Mouse (Mus musculus): ENCODE results near the gene Senp1. TPM values are rescaled to one million over a fixed set of nuclear protein-coding genes. Genes with fewer than 3 reads are reported as not detected.

Senp1 gene
- polyA plus RNA-seq, 1 experiment from 2014 or later = 13.7 TPM

GRCm38 (mm10) chr15:98075034-98075433 is 18.5 kb downstream of the Senp1 start:
- Histone ChIP-seq H3K9ac (no peak overlapping the region), H3K27ac (replicated peaks) (no peak overlapping the region), H3K9me3 (replicated peaks) (no peaks in the 10 kb centered on the region), H3K36me3 (replicated peaks) (peaks cover 92% of the 10 kb centered on the region), H3K4me2 (no peak overlapping the region), H3K4me1 (replicated peaks) (no peaks in the 10 kb centered on the region), H3K4me3 (replicated peaks) (no peak overlapping the region), H3K27me3 (no peaks in the 10 kb centered on the region)
- WGBS (ENCODE audit: insufficient replicate concordance) = 86% methylated on average over 16 of the region's 16 CpGs
- ATAC-seq (ENCODE audit: insufficient read depth) = no peak

- ATAC-seq (ENCODE audit: insufficient read depth) = no peak
- H3K36me3 ChIP-seq (replicated peaks) = peaks cover 92% of the 10 kb centered on the region
- no peaks in the 10 kb centered on the region for H3K4me1 ChIP-seq (replicated peaks)
- H3K9ac ChIP-seq = no peak overlapping the region
- 89% methylated on average over 8 of the region's 8 CpGs for WGBS (ENCODE audit: insufficient replicate concordance)
- no peak overlapping the region for H3K4me3 ChIP-seq (replicated peaks)
- no peaks in the 10 kb centered on the region for H3K27me3 ChIP-seq
- no peak overlapping the region for H3K4me2 ChIP-seq
- no peaks in the 10 kb centered on the region for H3K9me3 ChIP-seq (replicated peaks)
- H3K27ac ChIP-seq (replicated peaks) = no peak overlapping the region
Measured at GRCm38 (mm10) chr15:98074521-98074920, 19.0 kb downstream of the Senp1 start.

GRCm38 (mm10) chr15:98070376-98070775 is 23.2 kb downstream of the Senp1 start:
- Histone ChIP-seq H3K4me1 (replicated peaks) (no peaks in the 10 kb centered on the region), H3K4me2 (no peak overlapping the region), H3K36me3 (replicated peaks) (peaks cover 88% of the 10 kb centered on the region), H3K27ac (replicated peaks) (no peak overlapping the region), H3K9me3 (replicated peaks) (no peaks in the 10 kb centered on the region), H3K9ac (no peak overlapping the region), H3K27me3 (no peaks in the 10 kb centered on the region), H3K4me3 (replicated peaks) (no peak overlapping the region)
- 78% methylated on average over 3 of the region's 3 CpGs for WGBS (ENCODE audit: insufficient replicate concordance)
- ATAC-seq (ENCODE audit: insufficient read depth) = no peak

- Histone ChIP-seq H3K27ac (replicated peaks) (no peak overlapping the region), H3K9ac (no peak overlapping the region), H3K4me2 (no peak overlapping the region), H3K27me3 (no peaks in the 10 kb centered on the region), H3K9me3 (replicated peaks) (no peaks in the 10 kb centered on the region), H3K4me1 (replicated peaks) (no peaks in the 10 kb centered on the region), H3K36me3 (replicated peaks) (peaks cover 87% of the 10 kb centered on the region), H3K4me3 (replicated peaks) (no peak overlapping the region)
- no peak for ATAC-seq (ENCODE audit: insufficient read depth)
- 82% methylated on average over 8 of the region's 8 CpGs for WGBS (ENCODE audit: insufficient replicate concordance)
Measured at GRCm38 (mm10) chr15:98069566-98070245, 23.8 kb downstream of the Senp1 start.

GRCm38 (mm10) chr15:98068506-98068905 is 25.0 kb downstream of the Senp1 start:
- Histone ChIP-seq H3K4me2 (no peak overlapping the region), H3K27ac (replicated peaks) (no peak overlapping the region), H3K27me3 (no peaks in the 10 kb centered on the region), H3K9me3 (replicated peaks) (no peaks in the 10 kb centered on the region), H3K9ac (no peak overlapping the region), H3K4me3 (replicated peaks) (no peak overlapping the region), H3K36me3 (replicated peaks) (peaks cover 86% of the 10 kb centered on the region), H3K4me1 (replicated peaks) (no peaks in the 10 kb centered on the region)
- WGBS (ENCODE audit: insufficient replicate concordance) = 84% methylated on average over 9 of the region's 9 CpGs
- no peak for ATAC-seq (ENCODE audit: insufficient read depth)

GRCm38 (mm10) chr15:98067492-98067891 is 26.1 kb downstream of the Senp1 start:
- H3K4me3 ChIP-seq (replicated peaks) = no peak overlapping the region
- ATAC-seq (ENCODE audit: insufficient read depth) = no peak
- no peaks in the 10 kb centered on the region for H3K9me3 ChIP-seq (replicated peaks)
- WGBS (ENCODE audit: insufficient replicate concordance) = 57% methylated on average over 3 of the region's 3 CpGs
- H3K4me1 ChIP-seq (replicated peaks) = no peaks in the 10 kb centered on the region
- H3K9ac ChIP-seq = no peak overlapping the region
- no peaks in the 10 kb centered on the region for H3K27me3 ChIP-seq
- peaks cover 85% of the 10 kb centered on the region for H3K36me3 ChIP-seq (replicated peaks)
- H3K4me2 ChIP-seq = no peak overlapping the region
- no peak overlapping the region for H3K27ac ChIP-seq (replicated peaks)

- Histone ChIP-seq H3K9me3 (replicated peaks) (no peaks in the 10 kb centered on the region), H3K27me3 (no peaks in the 10 kb centered on the region), H3K4me1 (replicated peaks) (no peaks in the 10 kb centered on the region), H3K4me2 (no peak overlapping the region), H3K27ac (replicated peaks) (no peak overlapping the region), H3K4me3 (replicated peaks) (no peak overlapping the region), H3K9ac (no peak overlapping the region), H3K36me3 (replicated peaks) (peaks cover 80% of the 10 kb centered on the region)
- ATAC-seq (ENCODE audit: insufficient read depth) = no peak
- WGBS (ENCODE audit: insufficient replicate concordance) = 86% methylated on average over 12 of the region's 12 CpGs
Measured at GRCm38 (mm10) chr15:98066602-98067001, 26.9 kb downstream of the Senp1 start.

- Histone ChIP-seq H3K27me3 (no peaks in the 10 kb centered on the region), H3K9me3 (replicated peaks) (no peaks in the 10 kb centered on the region), H3K4me1 (replicated peaks) (no peaks in the 10 kb centered on the region), H3K9ac (no peak overlapping the region), H3K4me2 (no peak overlapping the region), H3K4me3 (replicated peaks) (no peak overlapping the region), H3K27ac (replicated peaks) (no peak overlapping the region), H3K36me3 (replicated peaks) (peaks cover 85% of the 10 kb centered on the region)
- 82% methylated on average over 5 of the region's 5 CpGs for WGBS (ENCODE audit: insufficient replicate concordance)
- no peak for ATAC-seq (ENCODE audit: insufficient read depth)
Measured at GRCm38 (mm10) chr15:98065881-98066280, 27.7 kb downstream of the Senp1 start.

- WGBS (ENCODE audit: insufficient replicate concordance) = 51% methylated on average over 5 of the region's 5 CpGs
- Histone ChIP-seq H3K9ac (no peak overlapping the region), H3K4me1 (replicated peaks) (no peaks in the 10 kb centered on the region), H3K9me3 (replicated peaks) (no peaks in the 10 kb centered on the region), H3K36me3 (replicated peaks) (peaks cover 81% of the 10 kb centered on the region), H3K4me2 (no peak overlapping the region), H3K27me3 (no peaks in the 10 kb centered on the region), H3K4me3 (replicated peaks) (no peak overlapping the region), H3K27ac (replicated peaks) (no peak overlapping the region)
- no peak for ATAC-seq (ENCODE audit: insufficient read depth)
Measured at GRCm38 (mm10) chr15:98055246-98055645, 38.3 kb downstream of the Senp1 start.

GRCm38 (mm10) chr15:98051685-98052084 is 41.9 kb downstream of the Senp1 start:
- Histone ChIP-seq H3K27me3 (no peaks in the 10 kb centered on the region), H3K4me2 (no peak overlapping the region), H3K4me3 (replicated peaks) (no peak overlapping the region), H3K9ac (no peak overlapping the region), H3K36me3 (replicated peaks) (peaks cover 85% of the 10 kb centered on the region), H3K27ac (replicated peaks) (no peak overlapping the region), H3K4me1 (replicated peaks) (no peaks in the 10 kb centered on the region), H3K9me3 (replicated peaks) (no peaks in the 10 kb centered on the region)
- WGBS (ENCODE audit: insufficient replicate concordance) = 61% methylated on average over 5 of the region's 5 CpGs
- no peak for ATAC-seq (ENCODE audit: insufficient read depth)

- Histone ChIP-seq H3K4me3 (replicated peaks) (no peak overlapping the region), H3K9me3 (replicated peaks) (no peaks in the 10 kb centered on the region), H3K36me3 (replicated peaks) (peaks cover 88% of the 10 kb centered on the region), H3K4me1 (replicated peaks) (no peaks in the 10 kb centered on the region), H3K27me3 (no peaks in the 10 kb centered on the region), H3K27ac (replicated peaks) (no peak overlapping the region), H3K9ac (no peak overlapping the region), H3K4me2 (no peak overlapping the region)
- 87% methylated on average over 13 of the region's 13 CpGs for WGBS (ENCODE audit: insufficient replicate concordance)
- ATAC-seq (ENCODE audit: insufficient read depth) = no peak
Measured at GRCm38 (mm10) chr15:98048918-98049700, 44.4 kb downstream of the Senp1 start.

Data from liver, embryonic 15.5 days (tissue).